Mouse (Mus musculus): ENCODE results near the gene Rasgef1b. TPM values are rescaled to one million over a fixed set of nuclear protein-coding genes. Genes with fewer than 3 reads are reported as not detected.

Rasgef1b gene
- total RNA-seq, 1 experiment from 2014 or later: 7.2 TPM

DNA sequence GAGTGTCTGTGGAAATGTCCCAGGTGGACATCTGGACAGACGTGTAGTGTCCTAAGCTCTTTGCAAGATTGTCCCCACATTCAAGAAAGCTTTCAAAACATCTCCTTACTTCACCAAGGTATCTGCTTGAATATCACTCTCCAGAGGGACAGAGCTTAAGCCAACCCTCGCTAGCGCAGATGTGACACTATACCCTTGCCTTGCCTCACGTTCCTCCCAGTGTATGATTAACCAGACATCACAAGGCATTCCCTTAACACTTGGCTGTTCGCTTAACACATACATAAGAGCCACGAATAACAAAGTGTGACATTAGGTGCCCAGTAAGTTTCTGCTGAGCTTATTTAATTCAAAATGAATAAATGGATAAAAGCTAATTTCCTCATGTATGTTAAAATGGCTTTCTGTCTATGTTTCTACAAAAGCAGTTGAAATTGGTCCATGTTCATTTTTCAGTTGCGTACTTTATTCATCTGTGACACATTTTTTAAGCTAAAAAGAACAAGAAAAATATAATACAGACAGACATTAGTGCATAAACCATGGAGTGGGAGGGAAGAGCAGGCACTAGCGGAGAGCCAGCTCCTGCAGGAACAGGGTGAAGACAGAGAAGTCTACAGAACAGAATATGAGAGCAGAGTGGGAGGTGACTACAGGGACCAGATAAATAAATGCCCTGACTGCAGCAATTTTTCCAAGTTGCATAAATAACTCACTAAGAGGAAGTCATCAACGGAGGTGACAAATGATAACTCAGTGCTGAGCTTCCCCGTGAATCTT lies 126.4 kb downstream of the Rasgef1b start:
- DNase-seq: no peak

DNA sequence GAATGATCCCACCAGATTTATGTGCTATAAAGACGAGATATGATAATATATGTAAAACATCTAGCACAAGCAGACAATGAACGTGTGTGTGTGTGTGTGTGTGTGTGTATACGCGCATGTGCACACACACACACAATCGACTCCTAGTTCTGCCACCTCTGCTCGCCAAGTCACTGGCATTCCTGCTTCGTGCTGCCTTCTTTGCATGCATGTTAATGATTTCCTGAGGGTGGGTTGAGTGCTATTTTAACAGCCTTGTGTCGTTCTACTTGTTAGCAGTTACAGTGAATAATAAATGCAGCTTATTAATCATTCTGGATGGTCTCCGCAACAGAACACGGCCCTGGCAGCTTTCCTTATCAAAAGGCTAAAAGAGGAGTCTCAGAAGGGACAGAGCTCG lies 129.5 kb downstream of the Rasgef1b start:
- no peak for DNase-seq

DNA sequence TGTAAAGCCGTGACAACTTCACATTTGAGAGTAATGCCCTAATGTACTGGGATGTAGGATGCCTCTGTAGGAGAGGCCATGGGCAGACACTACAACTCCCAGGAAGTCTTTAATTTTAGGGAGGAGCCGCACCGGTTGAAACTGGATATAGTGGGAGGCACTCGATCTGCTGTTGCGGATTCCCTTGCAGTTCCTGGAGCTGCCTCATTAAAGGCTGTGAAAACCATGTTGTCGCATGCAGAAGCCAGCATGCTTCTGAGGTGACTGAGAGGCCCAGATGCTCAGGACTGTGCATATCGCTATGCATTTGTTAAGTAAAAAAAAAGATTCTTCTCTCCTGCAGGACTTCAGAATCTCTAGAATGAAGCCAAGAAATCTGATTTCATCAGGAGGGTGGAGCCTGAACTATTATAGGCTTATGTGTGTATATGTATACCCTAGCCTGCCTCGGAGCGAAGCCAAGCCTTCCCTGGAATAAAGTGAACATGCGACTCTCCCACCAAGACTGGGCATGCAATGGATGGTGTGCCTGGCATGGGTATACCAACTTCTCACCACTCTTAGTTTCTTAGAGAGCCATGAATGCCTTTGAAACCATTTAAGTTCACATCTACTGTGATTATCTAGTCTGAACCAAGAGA lies 130.3 kb downstream of the Rasgef1b start:
- DNase-seq: no peak

- DNase-seq: no peak
These were observed 131.2 kb downstream of the Rasgef1b start for GRCm38 (mm10) chr5:99597701-99598100.

DNA sequence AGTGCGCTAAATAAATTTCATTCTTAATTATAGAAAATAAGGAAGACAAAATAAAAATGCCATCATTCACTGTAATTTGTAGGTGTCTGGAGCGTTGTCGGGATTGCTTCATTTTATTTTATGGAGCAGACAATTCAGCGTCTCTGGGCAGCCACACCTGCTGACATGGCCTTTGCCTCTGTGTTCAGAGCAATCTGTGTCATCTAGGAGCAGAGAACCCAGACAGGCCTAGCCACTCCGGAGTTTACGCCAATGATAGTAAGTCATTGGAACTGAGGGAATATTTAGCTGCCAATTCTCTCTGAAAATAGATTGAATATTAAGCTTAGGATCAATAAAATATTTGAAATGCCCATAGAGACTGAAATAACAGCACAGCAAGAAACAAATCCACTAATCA lies 137.5 kb downstream of the Rasgef1b start:
- no peak for DNase-seq

GRCm38 (mm10) chr5:99590539-99590938 lies 138.3 kb downstream of the Rasgef1b start:
- no peak for DNase-seq

GRCm38 (mm10) chr5:99587994-99588393 lies 140.9 kb downstream of the Rasgef1b start:
- no peak for DNase-seq

DNA sequence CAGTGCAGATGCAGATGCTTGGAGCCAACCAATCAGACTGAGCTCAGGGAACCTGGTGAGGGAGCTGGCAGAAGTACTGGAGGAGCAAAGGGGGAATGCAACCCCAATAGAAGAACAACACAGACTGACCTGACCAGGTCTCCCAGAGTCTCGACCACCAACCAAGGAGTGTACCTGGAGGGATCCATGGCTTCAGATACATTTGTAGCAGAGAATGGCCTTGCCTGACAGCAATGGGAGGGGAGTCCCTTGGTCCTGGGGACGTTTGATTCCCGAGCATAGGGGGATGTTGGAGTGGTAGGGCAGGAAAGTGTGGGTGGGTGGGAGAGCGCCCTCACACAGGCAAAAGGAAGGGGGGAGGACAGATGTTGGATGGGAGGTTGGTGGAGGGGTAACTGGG lies 141.3 kb downstream of the Rasgef1b start:
- no peak for DNase-seq

GRCm38 (mm10) chr5:99586287-99586686 lies 142.6 kb downstream of the Rasgef1b start:
- peak; percentile 4 for DNase-seq

DNA sequence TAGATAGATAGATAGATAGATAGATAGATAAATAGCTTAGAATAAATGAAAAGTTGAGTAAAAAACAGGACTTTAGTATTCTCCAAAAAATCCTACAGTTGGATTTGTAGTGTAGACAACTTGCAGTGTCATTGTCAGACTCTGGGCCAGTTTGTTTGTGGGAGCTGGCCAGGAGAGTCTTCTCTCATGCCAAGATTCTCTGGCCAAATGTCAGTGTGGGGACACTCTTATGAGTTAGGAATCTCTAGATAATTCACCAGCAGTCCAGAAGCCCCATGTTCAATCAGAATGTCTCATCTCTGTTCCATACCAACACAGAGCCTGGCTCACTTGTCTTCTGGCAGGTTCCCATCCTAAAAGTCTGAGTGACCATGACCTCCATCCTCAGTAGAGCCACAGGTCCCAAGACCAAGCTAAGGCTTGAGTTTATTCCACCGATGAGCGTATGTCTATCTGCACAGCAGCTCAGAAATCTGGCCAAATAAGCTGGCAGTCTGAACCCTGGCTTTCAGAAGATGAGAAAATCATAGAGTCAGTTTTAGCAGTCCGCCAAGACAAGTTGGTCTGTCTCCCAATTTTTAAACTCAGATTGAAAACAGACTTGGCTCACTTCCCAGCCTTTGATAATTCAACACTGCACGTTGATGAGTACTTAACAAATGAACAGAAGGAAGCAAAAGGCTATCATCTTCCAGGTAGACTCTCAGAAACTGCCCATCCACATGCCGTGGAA lies 143.5 kb downstream of the Rasgef1b start:
- DNase-seq: no peak

DNA sequence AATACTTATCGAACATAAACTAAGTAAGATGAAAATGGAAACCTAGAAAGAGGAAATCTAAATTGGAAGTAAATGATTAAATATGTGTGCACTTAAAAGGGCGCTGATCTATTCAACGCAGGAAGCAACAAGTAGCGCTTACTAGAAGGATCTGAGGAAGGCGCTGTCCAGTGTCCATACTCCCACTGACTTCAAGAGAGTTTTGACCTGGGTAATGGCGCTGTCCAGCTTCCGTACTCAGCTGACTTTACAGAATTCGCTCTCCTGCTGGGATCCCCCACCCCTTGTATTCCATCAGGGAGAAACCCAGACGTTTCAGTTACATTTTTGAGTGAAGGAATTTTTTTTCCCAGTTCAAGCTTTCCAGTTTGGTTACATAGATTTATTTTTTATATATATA lies 144.6 kb downstream of the Rasgef1b start:
- no peak for DNase-seq

DNA sequence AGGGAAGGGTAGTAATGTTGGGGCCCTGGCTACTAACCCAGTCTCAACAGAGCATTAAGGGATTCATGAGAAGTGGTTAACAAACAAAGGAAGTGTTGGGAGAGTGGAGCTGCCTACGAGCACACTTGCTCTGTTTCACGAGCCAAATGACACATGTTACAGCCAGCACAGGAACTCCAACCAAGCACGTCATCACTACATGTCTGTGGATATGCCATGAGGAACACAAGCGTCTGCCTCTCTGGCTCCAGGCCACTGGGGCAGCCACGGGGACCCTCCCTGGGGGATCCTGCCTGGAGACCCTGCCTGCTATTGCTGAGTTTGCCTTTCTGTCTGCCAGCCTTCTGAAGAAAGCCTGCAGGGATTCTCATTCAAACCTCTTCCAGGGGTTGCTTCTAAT lies 146.8 kb downstream of the Rasgef1b start:
- DNase-seq: no peak

DNA sequence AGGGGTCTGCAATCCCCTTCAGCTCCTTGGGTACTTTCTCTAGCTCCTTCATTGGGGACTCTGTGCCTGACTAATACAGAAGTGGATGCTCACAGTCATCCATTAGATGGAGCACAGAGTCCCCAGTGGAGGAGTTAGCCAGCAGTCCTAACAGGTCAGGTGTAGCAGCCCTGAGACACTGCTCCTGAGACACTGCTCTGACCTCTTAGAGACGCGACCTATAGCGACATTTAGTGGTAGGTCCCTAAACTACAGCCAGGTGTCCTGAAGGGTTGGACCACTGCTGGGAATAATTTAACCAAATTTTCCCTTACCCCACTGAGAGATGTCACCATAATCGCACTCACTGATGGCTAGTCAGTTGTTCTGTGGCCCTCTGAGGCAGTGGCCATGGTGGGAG lies 150.2 kb downstream of the Rasgef1b start:
- peak; percentile 25 for DNase-seq

- DNase-seq: no peak
These were observed 153.0 kb downstream of the Rasgef1b start for GRCm38 (mm10) chr5:99575897-99576296.

DNA sequence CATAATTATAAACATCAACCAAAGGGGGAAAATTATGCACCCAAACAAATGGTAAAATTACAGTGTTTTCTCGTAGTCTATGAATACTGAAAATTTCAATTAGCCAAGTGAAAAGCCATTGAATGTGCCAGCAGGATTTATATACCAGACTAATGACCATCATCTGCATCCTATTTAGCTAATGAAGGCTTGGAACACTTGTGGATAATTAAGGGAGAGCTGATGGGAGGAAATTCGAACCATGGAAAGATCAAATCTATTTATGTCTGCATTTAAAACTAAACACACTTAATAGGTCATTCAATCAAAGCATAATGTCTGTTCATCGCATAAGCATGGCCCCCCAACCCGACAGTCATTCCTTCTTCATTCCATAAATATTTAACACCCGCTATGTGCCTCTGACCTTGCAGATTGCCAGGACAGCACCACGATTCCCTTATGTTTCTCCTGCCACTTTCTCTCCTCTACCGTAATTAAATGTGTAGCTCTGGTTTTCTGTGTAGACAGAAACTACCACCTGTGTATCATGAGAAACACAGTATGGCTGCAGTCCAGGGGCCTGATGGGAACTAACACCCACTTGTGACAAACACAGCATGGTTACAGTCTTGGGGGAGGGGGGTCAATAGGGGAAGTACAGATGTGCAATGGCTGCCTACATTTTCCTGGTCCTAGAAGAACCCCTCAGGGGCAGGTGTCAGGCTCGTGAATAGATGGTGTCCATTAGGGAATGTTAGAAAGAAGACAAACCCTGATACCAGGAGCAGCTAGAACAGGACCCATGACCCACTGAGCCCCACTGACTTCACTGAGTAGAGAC lies 164.2 kb downstream of the Rasgef1b start:
- no peak for DNase-seq

GRCm38 (mm10) chr5:99562096-99562495 lies 166.8 kb downstream of the Rasgef1b start:
- DNase-seq: no peak

DNA sequence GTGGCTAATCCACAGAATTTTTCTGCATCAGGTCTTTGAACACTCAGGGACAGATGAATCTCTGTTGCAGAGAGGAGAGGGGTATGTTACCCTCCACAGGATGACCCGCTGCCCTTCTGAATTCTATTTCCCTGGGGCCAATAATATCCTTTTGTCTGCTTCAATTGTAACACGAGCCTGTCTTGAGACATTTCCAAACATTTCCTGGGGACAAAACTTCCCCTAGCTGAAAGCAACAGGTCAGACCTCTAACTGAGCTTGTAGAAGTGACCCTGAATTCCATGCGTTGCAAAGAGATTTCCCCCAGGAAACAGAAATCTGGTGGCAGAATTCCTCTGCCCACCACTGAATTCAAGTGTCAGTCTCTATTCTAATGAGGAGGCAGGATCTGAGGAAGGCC lies 169.1 kb downstream of the Rasgef1b start:
- DNase-seq: no peak

GRCm38 (mm10) chr5:99558231-99558630 lies 170.6 kb downstream of the Rasgef1b start:
- no peak for DNase-seq

DNA sequence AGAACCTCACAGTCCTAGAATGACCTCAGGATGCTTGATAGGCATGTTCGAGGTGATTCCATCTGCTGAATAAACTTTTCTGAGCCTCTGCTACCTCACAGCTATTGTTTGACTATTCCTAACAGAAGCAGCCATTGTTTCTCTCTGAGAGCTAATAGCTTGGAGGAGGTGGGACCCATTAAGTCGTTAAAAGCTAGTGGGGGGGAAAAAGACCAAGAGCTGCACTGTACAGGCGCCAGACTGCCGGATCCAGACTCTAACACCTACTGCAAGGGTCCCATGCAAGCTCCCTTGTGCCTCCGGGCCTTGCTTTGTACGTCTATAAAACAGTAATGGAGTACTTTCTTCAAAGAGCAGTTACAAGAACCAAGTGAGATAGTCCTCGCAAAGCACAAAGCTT lies 176.2 kb downstream of the Rasgef1b start:
- DNase-seq: no peak

- no peak for DNase-seq
These were observed 184.0 kb downstream of the Rasgef1b start for GRCm38 (mm10) chr5:99544664-99545494.

- no peak for DNase-seq
These were observed 186.7 kb downstream of the Rasgef1b start for GRCm38 (mm10) chr5:99541999-99542765.

Measured in adrenal gland, postnatal 25 days (tissue).